Mouse (Mus musculus): ENCODE measurements around the gene Slc6a17.

The Slc6a17 gene

GRCm38 (mm10) chr3:107517631-107518108 lies at the start of gene Slc6a17:
Gene Slc6a17 (minus strand): TSS chr3:107518018.
- peak; percentile 13 for DNase-seq (ENCODE audit: low spot score)

GRCm38 (mm10) chr3:107565331-107565730 lies 47.5 kb upstream of the Slc6a17 start:
- DNase-seq (ENCODE audit: low spot score) = no peak

- no peak for DNase-seq (ENCODE audit: low spot score)
Measured at GRCm38 (mm10) chr3:107563880-107564279, 46.1 kb upstream of the Slc6a17 start.

- DNase-seq (ENCODE audit: low spot score) = no peak
Measured at GRCm38 (mm10) chr3:107562591-107562990, 44.8 kb upstream of the Slc6a17 start.

GRCm38 (mm10) chr3:107562104-107562503 lies 44.3 kb upstream of the Slc6a17 start:
- DNase-seq (ENCODE audit: low spot score) = no peak

GRCm38 (mm10) chr3:107559183-107559582 lies 41.4 kb upstream of the Slc6a17 start:
- DNase-seq (ENCODE audit: low spot score) = peak; percentile 33

- no peak for DNase-seq (ENCODE audit: low spot score)
Measured at GRCm38 (mm10) chr3:107558740-107559139, 40.9 kb upstream of the Slc6a17 start.

GRCm38 (mm10) chr3:107554842-107555241 lies 37.0 kb upstream of the Slc6a17 start, which contains the start of gene Ubl4b:
Gene Ubl4b (minus strand): TSS chr3:107555073.
- no peak for DNase-seq (ENCODE audit: low spot score)

GRCm38 (mm10) chr3:107550409-107551049 lies 32.7 kb upstream of the Slc6a17 start:
- DNase-seq (ENCODE audit: low spot score) = no peak

- DNase-seq (ENCODE audit: low spot score) = no peak
Measured at GRCm38 (mm10) chr3:107546956-107547355, 29.1 kb upstream of the Slc6a17 start.

- DNase-seq (ENCODE audit: low spot score) = peak; percentile 68
Measured at GRCm38 (mm10) chr3:107545716-107546412, 28.0 kb upstream of the Slc6a17 start.

GRCm38 (mm10) chr3:107545278-107545677 lies 27.5 kb upstream of the Slc6a17 start:
- no peak for DNase-seq (ENCODE audit: low spot score)

GRCm38 (mm10) chr3:107543158-107544080 lies 25.6 kb upstream of the Slc6a17 start:
- DNase-seq (ENCODE audit: low spot score) = no peak

- DNase-seq (ENCODE audit: low spot score) = no peak
Measured at GRCm38 (mm10) chr3:107542584-107542983, 24.8 kb upstream of the Slc6a17 start.

GRCm38 (mm10) chr3:107537504-107537889 lies 19.7 kb upstream of the Slc6a17 start:
- no peak for DNase-seq (ENCODE audit: low spot score)

- DNase-seq (ENCODE audit: low spot score) = no peak
Measured at GRCm38 (mm10) chr3:107536810-107537503, 19.1 kb upstream of the Slc6a17 start.

GRCm38 (mm10) chr3:107534951-107535350 lies 17.1 kb upstream of the Slc6a17 start:
- no peak for DNase-seq (ENCODE audit: low spot score)

- DNase-seq (ENCODE audit: low spot score) = no peak
Measured at GRCm38 (mm10) chr3:107533532-107533931, 15.7 kb upstream of the Slc6a17 start.

- no peak for DNase-seq (ENCODE audit: low spot score)
Measured at GRCm38 (mm10) chr3:107530581-107530980, 12.8 kb upstream of the Slc6a17 start.

- DNase-seq (ENCODE audit: low spot score) = no peak
Measured at GRCm38 (mm10) chr3:107529182-107529581, 11.4 kb upstream of the Slc6a17 start.

GRCm38 (mm10) chr3:107528401-107529118 lies 10.7 kb upstream of the Slc6a17 start:
- no peak for DNase-seq (ENCODE audit: low spot score)
